10 mouse cellular contexts compared by ENCODE assay signal in genomic region chr16:4831650-4832419, GRCm38 (mm10). TPM values are rescaled to one million over a fixed set of nuclear protein-coding genes. Genes with fewer than 3 reads are reported as not detected.
DNase-seq lines count a peak whose midpoint lies in the region; ATAC-seq and TF ChIP-seq lines count a peak whose summit lies in the region.
"Had no signal": no experiment of that assay in that cellular context is flagged by ENCODE, and none has a peak within 500 bp of the region (broad histone marks: within the 10 kb centered on the region; RNA-seq: fewer than 3 reads in every experiment).

No protein-coding gene starts in this region.

- no peak for TF ChIP-seq CTCF in thymus, adult 2 months (IDR thresholded peaks at IDR 0.05; ENCODE audit: borderline replicate concordance, control insufficient read depth, extremely low read depth, insufficient read depth, low read length, poor library complexity)

- H3K27me3 ChIP-seq in thymus, adult 2 months (ENCODE audit: control insufficient read depth, insufficient read depth, low read length), result no peaks in the 10 kb centered on the region
- no peaks in the 10 kb centered on the region for H3K27me3 ChIP-seq in liver, embryonic 16.5 days (ENCODE audit: control insufficient read depth, insufficient read depth, low read depth, low read length)
- H3K27me3 ChIP-seq in heart, embryonic 11.5 days (ENCODE audit: control insufficient read depth, insufficient read depth, low read length), result no peaks in the 10 kb centered on the region
- H3K27me3 ChIP-seq: neural tube, embryonic 13.5 days had no signal

- DNase-seq in CD4-positive, CD25-positive, alpha-beta regulatory T cell, adult 2 months (ENCODE audit: low read depth, low spot score), result peak; percentile 9
- DNase-seq in thymus, postnatal 0 days (ENCODE audit: low spot score), result peak; percentile 38
- DNase-seq in thymus, adult 2 months, result no peak
- DNase-seq in adipocyte (ENCODE audit: low spot score), result no peak
- DNase-seq in embryo, embryonic 10.5 days (ENCODE audit: low spot score), result no peak
- DNase-seq: gastrocnemius, postnatal 10 days had no signal

- no peak overlapping the region for H3K27ac ChIP-seq in thymus, adult 2 months (ENCODE audit: control insufficient read depth, insufficient read depth, low read length)
- no peak overlapping the region for H3K27ac ChIP-seq in liver, embryonic 16.5 days (ENCODE audit: low read length)
- H3K27ac ChIP-seq in heart, embryonic 11.5 days (ENCODE audit: low read depth, low read length), result no peak overlapping the region
- H3K27ac ChIP-seq: neural tube, embryonic 13.5 days had no signal

- no peaks in the 10 kb centered on the region for H3K9me3 ChIP-seq in liver, embryonic 16.5 days (replicated peaks; ENCODE audit: control insufficient read depth, low read length)
- no peaks in the 10 kb centered on the region for H3K9me3 ChIP-seq in heart, embryonic 11.5 days (replicated peaks; ENCODE audit: control insufficient read depth, low read length)
- H3K9me3 ChIP-seq: neural tube, embryonic 13.5 days had no signal

- H3K4me1 ChIP-seq in thymus, adult 2 months (replicated peaks; ENCODE audit: control insufficient read depth, insufficient read depth, low read length), result no peaks in the 10 kb centered on the region
- peaks cover 8% of the 10 kb centered on the region for H3K4me1 ChIP-seq in liver, embryonic 16.5 days (ENCODE audit: control insufficient read depth, low read depth, low read length)
- H3K4me1 ChIP-seq in heart, embryonic 11.5 days (ENCODE audit: control insufficient read depth, insufficient read depth, low read length), result no peaks in the 10 kb centered on the region
- H3K4me1 ChIP-seq: neural tube, embryonic 13.5 days had no signal

- H3K4me2 ChIP-seq in liver, embryonic 16.5 days (ENCODE audit: low read depth, low read length), result 0 out of 2 replicates have a peak overlapping the region, but pooled peaks have one; percentile 4
- no peak overlapping the region for H3K4me2 ChIP-seq in heart, embryonic 11.5 days
- H3K4me2 ChIP-seq: neural tube, embryonic 13.5 days had no signal

- no peak overlapping the region for H3K4me3 ChIP-seq in thymus, adult 2 months (ENCODE audit: control insufficient read depth, insufficient read depth, low read length)
- no peak overlapping the region for H3K4me3 ChIP-seq in liver, embryonic 16.5 days (ENCODE audit: low read depth, low read length)
- no peak overlapping the region for H3K4me3 ChIP-seq in heart, embryonic 11.5 days (ENCODE audit: low read depth, low read length)
- H3K4me3 ChIP-seq: neural tube, embryonic 13.5 days had no signal

- no peaks in the 10 kb centered on the region for H3K36me3 ChIP-seq in thymus, adult 2 months (ENCODE audit: control insufficient read depth, insufficient read depth, low read length)
- H3K36me3 ChIP-seq in liver, embryonic 16.5 days (ENCODE audit: control insufficient read depth, insufficient read depth), result no peaks in the 10 kb centered on the region
- H3K36me3 ChIP-seq in heart, embryonic 11.5 days (ENCODE audit: control insufficient read depth, insufficient read depth, low read length), result no peaks in the 10 kb centered on the region
- H3K36me3 ChIP-seq: neural tube, embryonic 13.5 days had no signal

- H3K9ac ChIP-seq in liver, embryonic 16.5 days (ENCODE audit: low read depth, low read length), result no peak overlapping the region
- no peak overlapping the region for H3K9ac ChIP-seq in heart, embryonic 11.5 days (ENCODE audit: low read depth, low read length)
- H3K9ac ChIP-seq: neural tube, embryonic 13.5 days had no signal

- ATAC-seq in CD4-positive, CD25-positive, alpha-beta regulatory T cell, adult 4 months, result no peak
- 0 out of 2 replicates have a peak, but pooled peaks have one; percentile 14 for ATAC-seq in liver, embryonic 16.5 days (ENCODE audit: low read depth)
- no peak for ATAC-seq in heart, embryonic 11.5 days (replicated peaks; ENCODE audit: insufficient number of reproducible peaks, low FRiP score, low TSS enrichment)

- no peak for TF ChIP-seq POLR2A in thymus, adult 2 months (IDR thresholded peaks at IDR 0.05; ENCODE audit: control insufficient read depth, extremely low read depth, insufficient read depth, low read length, poor library complexity)

- 71% methylated on average over 15 of the region's 15 CpGs for WGBS in thymus, adult 2 months
- whole genome bisulfite sequencing in liver, embryonic 16.5 days (ENCODE audit: insufficient replicate concordance), result 41% methylated on average over 15 of the region's 15 CpGs
- whole genome bisulfite sequencing in heart, embryonic 11.5 days (ENCODE audit: insufficient replicate concordance), result 60% methylated on average over 15 of the region's 15 CpGs

RNA-seq across cellular contexts. Expression of gene 4930562C15Rik, which starts 3.4 kb away (rescaled TPM):
- polyA plus RNA-seq in CD4-positive, CD25-positive, alpha-beta regulatory T cell, adult 4 months (2017; shearing (Covaris generic)), result 1 to 10 TPM in 1 of 2 experiments, under 1 TPM in 1; 0.68 to 1.3 TPM
- polyA plus RNA-seq in thymus, postnatal 0 days (2015; fragmentation: Nextera tagmentation; extraction: Ambion mirVana), result 0.31 TPM in 1 of 2 replicates, not detected in the other
- 0.13 TPM in 1 of 2 replicates, not detected in the other for polyA plus RNA-seq in thymus, adult 2 months (2012; rRNA removed)
- polyA plus RNA-seq in liver, embryonic 16.5 days (2015; fragmentation: Nextera tagmentation; extraction: Ambion mirVana), result 0.05 TPM in 1 of 2 replicates, not detected in the other
- 0.25 and 0.79 TPM in 2 replicates for polyA plus RNA-seq in heart, embryonic 11.5 days (2014; fragmentation: Nextera tagmentation; extraction: Ambion mirVana)

RNA-seq across cellular contexts. Expression of gene Cdip1, which starts 41.7 kb away (rescaled TPM):
- 10 to 100 TPM; 32.8 to 56.2 TPM for polyA plus RNA-seq in CD4-positive, CD25-positive, alpha-beta regulatory T cell, adult 4 months (2017; shearing (Covaris generic))
- polyA plus RNA-seq in thymus, postnatal 0 days (2015; fragmentation: Nextera tagmentation; extraction: Ambion mirVana), result 51.2 and 57.0 TPM in 2 replicates
- 112 and 119 TPM in 2 replicates for polyA plus RNA-seq in thymus, adult 2 months (2012; rRNA removed)
- 23.3 and 27.3 TPM in 2 replicates for polyA plus RNA-seq in liver, embryonic 16.5 days (2015; fragmentation: Nextera tagmentation; extraction: Ambion mirVana)
- polyA plus RNA-seq in heart, embryonic 11.5 days (2014; fragmentation: Nextera tagmentation; extraction: Ambion mirVana), result 113 and 118 TPM in 2 replicates

RNA-seq across cellular contexts. Expression of gene Ubald1, which starts 48.3 kb away (rescaled TPM):
- polyA plus RNA-seq in CD4-positive, CD25-positive, alpha-beta regulatory T cell, adult 4 months (2017; shearing (Covaris generic)), result 10 to 100 TPM; 19.3 to 21.6 TPM
- polyA plus RNA-seq in thymus, postnatal 0 days (2015; fragmentation: Nextera tagmentation; extraction: Ambion mirVana), result 57.5 and 62.3 TPM in 2 replicates
- polyA plus RNA-seq in thymus, adult 2 months (2012; rRNA removed), result 92.4 and 107 TPM in 2 replicates
- 10.8 and 13.3 TPM in 2 replicates for polyA plus RNA-seq in liver, embryonic 16.5 days (2015; fragmentation: Nextera tagmentation; extraction: Ambion mirVana)
- 27.4 and 28.8 TPM in 2 replicates for polyA plus RNA-seq in heart, embryonic 11.5 days (2014; fragmentation: Nextera tagmentation; extraction: Ambion mirVana)

RNA-seq across cellular contexts. Expression of gene Mgrn1, which starts 54.2 kb away (rescaled TPM):
- polyA plus RNA-seq in CD4-positive, CD25-positive, alpha-beta regulatory T cell, adult 4 months (2017; shearing (Covaris generic)), result 10 to 100 TPM; 35.2 to 58.5 TPM
- polyA plus RNA-seq in thymus, postnatal 0 days (2015; fragmentation: Nextera tagmentation; extraction: Ambion mirVana), result 31.1 and 31.7 TPM in 2 replicates
- polyA plus RNA-seq in thymus, adult 2 months (2012; rRNA removed), result 89.2 and 98.3 TPM in 2 replicates
- 28.2 and 30.4 TPM in 2 replicates for polyA plus RNA-seq in liver, embryonic 16.5 days (2015; fragmentation: Nextera tagmentation; extraction: Ambion mirVana)
- polyA plus RNA-seq in heart, embryonic 11.5 days (2014; fragmentation: Nextera tagmentation; extraction: Ambion mirVana), result 96.8 and 112 TPM in 2 replicates

Comparison
In these comparisons a context has a peak if more than half of its experiments do, and no peak if none do; other contexts are left out.
1. DNase-seq: peak in CD4-positive, CD25-positive, alpha-beta regulatory T cell, adult 2 months (single experiment) and thymus, postnatal 0 days (single experiment); none in thymus, adult 2 months (single experiment), adipocyte (single experiment) and embryo, embryonic 10.5 days (single experiment).